Mouse (Mus musculus) gastrocnemius, postnatal 14 days (tissue): Measurements from ENCODE around the gene Mterf4. TPM values are rescaled to one million over a fixed set of nuclear protein-coding genes. Genes with fewer than 3 reads are reported as not detected.
"Not testable (repeated sequence)": the region's sequence is repeated elsewhere in the genome, so short reads cannot be mapped to it uniquely, and the experiment has no call there.

Source experiments
- DNase-seq: peaks from one replicate; pipeline ENCODE4 v3.0.0; 2021; ENCODE audit warnings: mixed read lengths
- intact Hi-C: fragments of 180-260 bp; cut with DNase I; formaldehyde crosslinking; loops from one replicate; pipeline ENCODE4 v1.15.1; 2025; ENCODE audit warnings: low total_unique reads
- long read RNA-seq, 2 experiments: library from polyadenylated mRNA; stranded (forward); transcript quantifications; one replicate each; pipeline ENCODE4 v2.0.0; 2021
- total RNA-seq, 2 experiments: library from RNA; stranded (reverse); gene quantifications; 2 replicates each; pipeline ENCODE4 v1.2.3; 2021

The Mterf4 gene
- total RNA-seq = 10 to 100 TPM in 1 of 2 experiments, 1 to 10 TPM in 1; 8.8 to 11.4 TPM
- long read RNA-seq, experiment 1, transcript Mterf4-201 (4 exons, 1,366 nt) = major isoform, 9 of 13 reads
- long read RNA-seq, experiment 1, partial matches to known transcripts = 1 of 13 reads
- long read RNA-seq, experiment 1, other reads (novel, unspliced or antisense) = 1 of 13 reads
- long read RNA-seq, experiment 2, transcript Mterf4-201 (4 exons, 1,366 nt) = major isoform, 10 of 13 reads
- long read RNA-seq, experiment 2, partial matches to known transcripts = 2 of 13 reads
- long read RNA-seq, experiment 2, other reads (novel, unspliced or antisense) = 1 of 13 reads

DNA sequence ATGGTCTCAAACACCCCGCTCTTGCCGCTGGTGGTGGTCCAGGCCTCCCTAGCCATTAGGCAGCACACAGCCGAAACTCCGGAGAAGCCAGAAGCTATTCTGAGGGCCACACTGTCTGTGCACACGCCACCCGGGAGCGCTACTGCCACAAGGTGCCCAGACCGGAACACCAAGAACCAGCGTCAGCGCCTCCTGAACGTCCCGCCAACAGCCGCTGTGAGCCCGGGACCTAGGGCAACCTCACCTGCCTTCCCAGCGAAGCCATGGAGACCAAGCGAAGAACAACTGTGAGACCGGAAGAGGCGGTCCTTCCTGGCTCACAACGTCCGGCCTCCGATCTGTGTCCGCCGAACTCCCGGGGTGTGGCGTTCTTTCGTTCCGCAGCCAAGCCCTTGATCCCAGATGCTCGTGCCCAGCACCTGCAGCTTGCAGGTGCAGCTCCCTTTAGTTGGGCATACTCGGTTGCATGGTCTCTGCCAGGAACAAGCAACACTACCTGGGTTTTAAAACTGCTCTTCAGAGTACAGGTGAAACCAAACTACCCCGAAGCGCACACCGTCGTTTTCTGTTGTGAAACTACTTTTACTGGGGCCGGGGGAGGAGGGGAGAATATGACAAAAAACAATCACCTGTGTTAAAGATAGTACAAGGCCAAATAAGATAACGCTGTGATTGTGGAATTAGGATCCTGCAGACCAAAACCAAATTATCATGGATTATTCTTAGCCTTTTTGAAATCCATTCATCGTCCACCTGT is at the start of gene Mterf4:
Mterf4 (minus strand) TSS at position 335 of the 757 bp plus-strand sequence.
- peak; percentile 81 for DNase-seq
- intact Hi-C loops = no loop called here

DNA sequence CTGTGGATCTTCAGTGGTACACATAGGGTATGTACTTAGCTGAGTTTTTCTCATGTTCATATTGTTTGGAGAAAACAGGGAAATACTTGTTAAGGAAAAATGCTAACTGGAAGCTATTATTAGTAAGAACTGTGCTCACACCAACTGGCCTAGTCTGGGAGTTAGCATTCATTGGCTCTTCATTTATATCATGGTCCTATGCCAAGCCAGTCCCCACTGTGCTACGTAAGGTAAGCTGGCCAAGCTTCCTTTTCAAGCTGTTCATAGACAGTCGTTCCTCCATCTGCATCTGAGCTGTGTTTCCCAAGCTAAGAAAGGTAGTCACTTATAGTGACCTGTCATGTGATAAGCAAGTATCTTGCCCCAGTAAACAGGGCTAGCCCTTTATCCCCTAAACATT is 47.0 kb upstream of the Mterf4 start:
- intact Hi-C loops = no loop called here
- DNase-seq = no peak

DNA sequence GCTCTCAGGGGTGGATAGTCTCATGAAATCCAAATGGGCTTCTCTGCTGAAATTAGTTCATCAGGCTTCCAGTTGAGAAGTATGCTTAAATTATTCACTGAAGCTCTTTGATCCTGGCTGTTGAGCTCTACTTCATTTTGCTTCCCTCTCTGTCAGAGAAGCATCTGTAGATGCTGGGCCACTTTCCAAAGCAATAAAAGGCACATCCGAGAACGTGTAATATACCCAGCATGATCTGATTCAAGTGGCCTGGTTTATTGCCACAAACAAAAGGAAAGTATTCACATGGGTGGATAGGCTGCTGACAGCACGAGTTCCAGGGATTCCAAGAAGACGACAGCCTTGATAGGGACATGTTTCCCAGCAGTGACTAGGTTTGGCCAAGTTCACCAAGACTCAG is 44.0 kb upstream of the Mterf4 start:
- intact Hi-C loops = no loop called here

GRCm38 (mm10) chr1:93347176-93347575 is 41.5 kb upstream of the Mterf4 start:
- no peak for DNase-seq
- intact Hi-C loops = no loop called here

More for the DNA sequence above, 44.0 kb upstream of the Mterf4 start:
- DNase-seq = no peak

GRCm38 (mm10) chr1:93343504-93344047 is 37.9 kb upstream of the Mterf4 start:
- intact Hi-C loops = no loop called here

GRCm38 (mm10) chr1:93342648-93343503 is 37.2 kb upstream of the Mterf4 start, which contains the start of the genes Ppp1r7 and Pask:
Ppp1r7 (plus strand) TSS chr1:93342854.
Pask (minus strand) TSS chr1:93343482.
- intact Hi-C loops = no loop called here
- DNase-seq = peak; percentile 95

More at GRCm38 (mm10) chr1:93343504-93344047, 37.9 kb upstream of the Mterf4 start:
- peak; percentile 95 for DNase-seq

- DNase-seq = no peak
- intact Hi-C loops = loop anchor here (5.0 kb wide), 1 partner anchor 162 kb away; no protein-coding TSS in a partner anchor
These were observed 28.9 kb upstream of the Mterf4 start for GRCm38 (mm10) chr1:93334621-93335020.

- intact Hi-C loops = no loop called here
- no peak for DNase-seq
These were observed 20.7 kb upstream of the Mterf4 start for GRCm38 (mm10) chr1:93326446-93326845.

DNA sequence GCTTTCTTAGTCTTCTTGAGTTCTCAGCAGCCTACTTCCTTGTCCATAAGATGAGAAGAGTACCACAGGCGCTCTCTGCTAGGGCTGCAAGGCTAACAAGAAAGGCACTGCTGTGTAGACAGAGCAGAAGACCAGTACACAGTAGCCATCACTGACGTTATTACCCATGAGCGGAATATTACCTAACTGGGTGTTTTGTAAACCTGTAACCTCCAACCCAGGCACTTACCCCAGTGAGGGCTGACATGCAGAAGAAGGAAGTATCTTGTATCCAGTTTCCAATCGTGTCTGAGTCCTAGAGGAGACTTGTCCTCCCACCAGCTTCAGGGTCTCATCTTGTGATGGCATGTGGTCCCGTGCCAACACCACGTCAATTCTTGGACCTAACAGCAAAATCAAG is 18.3 kb upstream of the Mterf4 start:
- no peak for DNase-seq
- intact Hi-C loops = no loop called here

DNA sequence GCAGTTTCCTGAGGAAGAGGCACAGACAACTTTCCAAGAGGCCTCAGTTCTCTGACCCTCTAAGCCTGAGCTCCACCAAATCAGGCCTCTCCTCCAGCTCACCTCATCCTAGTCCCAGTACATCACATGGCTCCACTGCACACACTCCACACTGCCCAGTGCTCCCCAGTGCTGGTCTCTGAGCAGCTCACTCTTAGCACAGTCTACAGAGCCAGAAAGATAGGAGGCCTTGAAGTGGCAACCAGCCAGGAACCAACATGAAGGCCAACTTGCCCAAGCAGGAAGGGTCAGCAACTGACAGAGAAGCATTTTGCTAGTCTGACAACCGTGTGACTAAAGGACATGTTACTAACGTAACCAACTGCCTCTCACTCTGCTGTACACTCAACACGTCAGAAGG is 5.1 kb downstream of the Mterf4 start:
- intact Hi-C loops = no loop called here
- no peak for DNase-seq

DNA sequence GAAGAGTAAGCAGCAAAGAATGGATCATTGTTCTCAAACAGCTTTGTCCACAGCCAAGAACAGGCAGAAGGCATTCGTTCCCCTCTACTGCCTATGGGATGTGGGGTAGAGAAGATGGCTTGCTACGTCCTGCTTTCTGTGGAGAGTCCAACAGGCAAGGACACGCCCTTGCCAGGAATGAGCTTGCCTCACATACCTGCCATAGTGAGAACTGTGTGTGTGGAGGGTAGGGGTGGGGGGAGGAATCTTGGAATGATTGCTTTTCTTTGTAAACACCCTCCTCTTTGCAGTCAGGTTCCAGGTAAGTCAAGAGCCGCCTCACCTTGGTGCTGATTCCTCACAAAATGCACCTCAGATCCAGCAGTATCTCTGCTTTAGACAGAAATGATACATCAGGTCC is 5.9 kb downstream of the Mterf4 start:
- DNase-seq = no peak
- intact Hi-C loops = no loop called here

- DNase-seq, intact Hi-C loops: not testable (repeated sequence)
These were observed 11.2 kb downstream of the Mterf4 start for GRCm38 (mm10) chr1:93294491-93294890.

GRCm38 (mm10) chr1:93292006-93292405 is 13.7 kb downstream of the Mterf4 start:
- DNase-seq = no peak
- intact Hi-C loops = no loop called here

- no peak for DNase-seq
- intact Hi-C loops = no loop called here
These were observed 14.1 kb downstream of the Mterf4 start for GRCm38 (mm10) chr1:93291591-93291990.

- DNase-seq = no peak
- intact Hi-C loops = no loop called here
These were observed 14.8 kb downstream of the Mterf4 start for GRCm38 (mm10) chr1:93290956-93291355.

- intact Hi-C loops = no loop called here
- no peak for DNase-seq
These were observed 16.0 kb downstream of the Mterf4 start for GRCm38 (mm10) chr1:93289678-93290214.

GRCm38 (mm10) chr1:93277041-93277440 is 28.7 kb downstream of the Mterf4 start:
- intact Hi-C loops = no loop called here
- DNase-seq = no peak

- no peak for DNase-seq
- intact Hi-C loops = no loop called here
These were observed 30.2 kb downstream of the Mterf4 start for GRCm38 (mm10) chr1:93275561-93275960.

GRCm38 (mm10) chr1:93272409-93272821 is 33.3 kb downstream of the Mterf4 start:
- intact Hi-C loops = no loop called here
- peak; percentile 25 for DNase-seq
